Mouse (Mus musculus) regulatory T cell (primary cell): ENCODE measurements around the gene Spag9.
"Not testable (repeated sequence)": the region's sequence is repeated elsewhere in the genome, so short reads cannot be mapped to it uniquely, and the experiment has no call there.

ENCODE experiments used
- in situ Hi-C: fragments of 300-600 bp; cut with MboI, MseI; formaldehyde crosslinking; loops from one replicate; pipeline ENCODE4 v1.15.1; 2025; ENCODE audit warnings: high pct_unique_total_duplicates

Gene Spag9

DNA sequence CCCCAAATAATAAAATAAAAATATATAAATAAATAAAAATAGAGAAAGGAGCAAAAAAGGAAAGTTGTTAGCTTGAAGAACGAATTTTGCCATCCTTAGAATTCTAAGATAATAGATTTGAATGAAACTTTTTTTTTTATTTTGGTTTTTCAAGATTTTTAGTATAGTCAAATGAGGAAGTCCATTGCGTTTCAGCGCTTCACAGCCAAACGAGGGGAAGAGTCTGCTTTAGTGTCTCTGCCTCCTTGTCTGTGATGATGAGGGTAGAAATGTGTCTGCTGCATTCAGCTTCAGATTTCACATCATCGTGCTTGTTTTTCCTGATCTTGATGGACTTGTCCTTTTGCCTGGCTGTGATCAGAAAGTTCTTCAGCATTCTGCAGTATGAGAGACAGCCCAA is 10.6 kb upstream of the Spag9 start:
- in situ Hi-C loops: no loop called here

DNA sequence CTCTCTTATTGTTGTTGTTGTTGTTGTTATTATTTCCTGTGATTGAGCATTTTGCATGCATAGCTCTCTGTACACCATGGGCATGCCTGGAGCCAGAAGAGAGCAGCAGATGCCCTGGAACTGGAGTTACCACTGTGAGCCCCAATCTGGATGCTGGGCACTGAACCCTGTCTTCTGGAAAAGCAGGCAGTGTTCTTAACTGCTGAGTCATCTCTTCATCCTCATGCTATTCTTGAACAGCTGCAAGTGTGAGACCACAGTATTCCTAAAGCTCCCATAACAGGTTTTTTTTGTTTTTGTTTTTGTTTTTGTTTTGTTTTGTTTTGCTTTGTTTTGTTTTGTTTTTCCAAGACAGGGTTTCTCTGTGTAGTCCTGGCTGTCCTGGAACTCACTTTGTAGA is 9.6 kb upstream of the Spag9 start:
- in situ Hi-C loops: no loop called here

DNA sequence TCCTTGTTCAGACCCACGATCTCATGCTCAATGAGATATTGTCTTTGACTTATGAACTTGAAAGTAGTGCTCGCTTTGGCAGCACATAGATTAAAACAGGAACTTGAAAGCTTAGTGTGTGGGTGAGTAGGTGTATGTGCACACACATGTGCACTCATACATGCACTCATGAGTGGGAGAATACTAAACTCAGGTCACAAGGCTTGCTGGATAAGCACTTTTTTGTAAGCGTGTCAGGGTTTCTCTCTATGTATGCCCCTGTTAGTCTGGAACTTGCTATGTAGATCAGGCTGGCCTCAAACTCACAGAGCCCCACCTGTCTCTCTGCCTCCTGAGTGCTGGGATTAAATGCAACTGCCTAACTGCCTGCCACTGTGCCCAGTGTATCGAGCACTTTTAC is 8.9 kb upstream of the Spag9 start:
- in situ Hi-C loops: no loop called here

DNA sequence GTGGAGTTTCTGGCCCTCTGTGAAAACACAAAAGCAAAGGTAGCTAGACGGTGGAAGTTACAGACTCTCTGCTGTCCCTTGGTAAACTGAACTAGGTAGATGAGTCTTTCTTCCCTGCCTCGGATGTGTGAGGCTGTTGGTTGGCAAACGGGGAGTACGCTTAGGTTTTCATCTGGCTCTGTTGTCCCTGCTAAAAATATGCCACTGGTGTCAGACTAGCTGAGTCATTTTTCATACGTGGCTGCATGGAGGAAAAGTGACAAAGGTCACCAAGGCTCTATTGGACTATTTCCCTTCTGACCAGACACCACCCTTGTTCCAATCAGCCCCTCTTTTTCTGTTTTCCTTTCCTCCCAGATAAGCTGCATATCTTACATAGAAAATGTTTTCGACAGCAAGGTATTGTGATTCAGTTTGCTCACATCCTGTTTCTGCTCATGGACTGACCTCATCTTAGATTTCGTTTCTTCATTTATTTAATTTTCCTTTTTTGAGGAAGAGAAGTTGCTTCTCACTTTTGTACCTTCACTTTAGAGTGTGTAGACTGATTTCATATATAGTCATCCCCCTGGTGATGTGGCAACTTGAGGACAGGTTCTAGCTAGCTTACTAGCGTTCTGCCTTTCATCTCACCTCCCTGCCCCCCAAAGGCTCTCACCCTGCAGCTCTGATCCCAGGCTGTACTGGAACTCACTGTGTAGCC is 8.1 kb upstream of the Spag9 start:
- in situ Hi-C loops: no loop called here

DNA sequence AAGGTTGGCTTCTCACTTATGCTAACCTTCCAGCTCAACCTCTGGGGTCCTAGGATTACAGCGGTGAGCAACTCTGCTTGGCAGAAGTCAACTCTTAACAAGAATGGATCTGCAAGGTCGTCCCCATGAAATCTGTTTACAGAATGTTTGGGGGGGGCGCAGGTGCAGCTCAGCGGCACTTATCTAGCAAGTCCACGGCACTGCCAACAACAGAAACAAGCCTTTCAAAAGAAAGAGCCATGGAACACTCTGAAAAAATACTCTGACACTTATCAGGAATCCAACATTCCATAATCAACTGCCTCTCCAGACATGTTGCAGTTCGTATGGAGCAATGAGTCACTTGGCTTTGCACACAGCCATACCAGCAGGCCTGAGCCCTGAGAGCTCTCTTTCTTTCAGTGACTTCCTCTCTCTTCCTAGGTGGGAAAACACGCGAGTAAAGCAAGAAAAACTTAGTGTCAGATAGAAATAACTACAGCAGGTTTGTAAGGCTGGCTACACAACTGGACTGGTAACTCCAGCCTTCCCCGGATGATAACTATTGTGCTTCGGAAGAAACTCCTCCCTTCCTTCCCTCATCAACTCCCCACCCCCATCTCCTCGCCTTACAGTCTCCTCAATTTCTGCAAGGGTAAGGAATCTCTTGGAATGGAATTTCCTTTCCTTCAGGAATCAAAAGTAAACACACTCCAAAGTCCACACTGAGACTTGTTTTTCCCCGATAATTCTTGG is 7.4 kb upstream of the Spag9 start:
- in situ Hi-C loops: no loop called here

DNA sequence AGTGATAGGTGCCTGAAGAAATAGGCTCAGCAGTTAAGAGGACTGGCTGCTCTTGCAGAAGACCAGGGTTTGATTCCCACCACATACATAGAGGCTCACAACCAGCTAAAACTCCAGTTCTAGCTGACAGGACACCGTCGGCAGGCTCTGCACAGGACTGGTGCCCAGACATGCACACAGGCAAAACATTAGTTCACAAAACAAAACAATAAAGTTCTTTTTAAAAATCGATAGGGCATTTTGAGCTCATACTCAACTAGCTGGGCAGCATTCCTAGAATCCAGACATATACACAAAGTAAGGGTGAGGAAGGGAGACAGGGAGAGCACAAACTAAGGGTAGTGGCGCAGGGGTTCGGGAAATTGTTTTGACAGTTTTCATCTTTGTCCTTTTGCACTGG is 1.4 kb upstream of the Spag9 start:
- in situ Hi-C loops: no loop called here

DNA sequence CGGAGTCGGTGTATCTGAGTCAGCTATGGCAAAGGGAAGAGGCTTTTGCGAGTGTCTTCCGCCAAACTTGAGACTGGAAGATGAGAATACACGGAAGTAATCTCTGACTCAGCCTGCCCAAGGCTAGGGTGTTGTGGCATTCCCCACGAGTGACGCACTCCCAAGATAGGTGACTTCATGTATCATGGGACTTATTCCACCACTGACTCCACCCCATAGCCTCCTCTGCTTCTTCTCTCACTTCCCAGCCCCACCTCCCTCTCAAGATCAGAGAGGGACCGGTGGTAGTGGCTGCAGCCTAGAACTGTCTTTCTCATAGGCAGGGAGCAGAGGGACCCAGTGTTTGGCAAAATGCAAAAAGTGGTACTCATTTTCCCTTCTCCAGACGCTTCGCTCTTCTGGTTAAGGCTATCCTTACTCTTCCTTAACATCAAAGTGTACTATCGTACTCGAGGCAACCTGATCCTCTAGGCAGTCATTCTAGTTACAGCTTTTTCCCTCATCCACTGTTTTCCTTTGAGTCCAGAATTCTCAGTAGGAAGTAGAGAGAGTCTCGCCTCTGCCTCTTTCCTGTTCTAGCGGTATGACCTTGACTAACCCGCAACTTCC is 676 bp upstream of the Spag9 start:
- in situ Hi-C loops: no loop called here

DNA sequence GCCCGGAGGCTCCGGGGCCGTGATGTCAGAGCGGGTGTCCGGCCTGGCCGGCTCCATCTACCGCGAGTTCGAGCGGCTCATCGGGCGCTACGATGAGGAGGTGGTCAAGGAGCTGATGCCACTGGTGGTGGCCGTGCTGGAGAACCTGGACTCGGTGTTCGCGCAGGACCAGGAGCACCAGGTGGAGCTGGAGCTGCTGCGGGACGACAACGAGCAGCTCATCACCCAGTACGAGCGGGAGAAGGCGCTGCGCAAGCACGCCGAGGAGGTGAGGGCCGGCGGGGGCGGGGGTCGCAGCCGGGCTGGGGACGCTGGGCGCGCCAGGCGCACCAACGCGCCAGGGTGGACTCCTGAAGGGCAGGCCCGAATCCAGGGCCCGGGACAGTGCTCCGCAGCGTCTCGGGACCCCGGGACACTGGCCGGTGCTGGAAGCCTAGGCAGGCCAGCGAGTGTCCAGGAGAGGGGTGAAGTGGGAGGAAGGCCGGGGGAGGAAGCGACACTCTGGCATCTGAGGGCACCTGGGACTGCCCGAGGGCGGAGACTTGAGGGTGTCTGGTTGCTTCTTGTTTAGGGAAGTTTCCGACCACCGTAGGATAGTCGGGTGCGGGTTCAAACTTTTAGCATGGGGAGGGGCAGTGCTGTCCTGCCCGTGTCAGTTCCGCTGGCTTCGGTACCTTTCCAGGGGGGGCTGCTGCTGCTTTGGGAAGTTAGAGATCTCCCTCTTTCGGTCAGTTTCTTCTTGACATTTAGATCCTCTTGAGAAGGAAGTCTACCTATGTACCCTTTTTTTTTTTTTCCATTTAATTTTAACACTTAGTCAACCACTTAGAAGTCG is 632 bp downstream of the Spag9 start:
- in situ Hi-C loops: no loop called here

DNA sequence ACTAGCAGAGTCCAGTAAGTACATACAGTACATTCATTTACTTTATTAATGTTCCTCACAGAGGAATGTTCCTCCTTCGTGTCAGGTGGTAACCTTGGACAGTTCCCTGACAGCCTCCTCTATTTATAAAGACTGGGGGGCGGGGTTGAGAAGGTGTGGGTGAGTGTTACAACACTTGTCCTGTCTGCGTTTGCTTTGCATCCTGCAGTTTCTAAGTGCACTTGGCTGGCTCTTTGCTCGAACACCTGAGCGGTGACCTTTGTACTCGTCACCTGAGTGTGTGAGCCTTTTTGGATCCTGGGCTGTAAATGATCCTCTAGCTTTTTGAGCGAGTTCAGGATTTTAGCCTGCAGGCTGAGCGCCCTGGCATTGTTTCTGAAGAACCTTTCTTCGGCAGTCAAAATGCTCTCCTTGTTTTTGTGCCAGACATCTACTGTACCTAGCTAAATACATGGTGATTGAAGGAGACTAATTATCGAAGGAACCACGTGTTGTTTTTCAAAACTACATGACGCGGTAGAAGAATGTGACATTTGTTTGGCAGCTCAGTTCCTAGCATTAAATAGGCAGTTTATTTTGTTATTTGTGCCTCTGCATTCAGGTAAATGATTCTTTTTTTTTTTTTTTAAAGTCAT is 1.4 kb downstream of the Spag9 start:
- in situ Hi-C loops: no loop called here

DNA sequence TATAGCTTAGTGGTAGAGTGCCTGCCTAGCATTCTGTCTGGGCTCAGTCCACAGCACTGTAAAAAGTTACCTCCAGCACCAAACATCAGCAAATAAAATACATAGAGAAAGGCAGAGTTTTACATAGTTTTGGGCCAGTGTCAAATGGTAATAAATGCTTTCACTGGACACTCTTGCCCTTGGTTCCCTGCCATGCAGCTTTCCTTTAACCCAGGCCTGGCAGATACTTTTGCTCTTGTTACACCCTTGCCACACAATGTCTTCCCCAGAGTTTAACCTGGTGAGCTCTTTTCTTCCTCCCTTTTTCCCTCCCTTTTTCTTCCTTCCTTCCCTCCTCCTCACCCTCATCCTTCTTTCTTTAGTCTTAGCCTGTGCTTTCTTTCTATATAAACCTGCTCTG is 3.4 kb downstream of the Spag9 start:
- in situ Hi-C loops: no loop called here

DNA sequence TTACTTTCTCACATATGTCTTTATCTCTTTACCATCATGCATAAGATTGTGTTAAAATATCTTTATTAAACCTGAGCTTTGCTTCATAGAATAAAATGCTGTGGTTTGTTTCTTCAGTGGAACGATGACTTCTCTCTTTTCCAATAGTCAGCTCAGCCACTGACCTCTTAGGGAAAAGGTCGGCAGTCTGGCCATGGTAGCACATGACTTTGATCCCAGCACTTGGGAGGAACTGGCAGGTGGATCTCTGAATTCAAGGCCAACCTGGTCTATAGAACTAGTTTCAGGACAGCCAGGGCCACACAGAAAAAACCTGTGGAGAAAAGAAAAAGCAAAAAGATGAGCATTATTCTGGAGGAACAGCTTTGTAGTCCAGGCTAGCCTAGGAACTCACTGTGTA is 7.5 kb downstream of the Spag9 start:
- in situ Hi-C loops: loop anchor here (5.0 kb wide), 1 partner anchor 36 kb away; the partner anchor contains the start of genes Gm20390 and Nme1

DNA sequence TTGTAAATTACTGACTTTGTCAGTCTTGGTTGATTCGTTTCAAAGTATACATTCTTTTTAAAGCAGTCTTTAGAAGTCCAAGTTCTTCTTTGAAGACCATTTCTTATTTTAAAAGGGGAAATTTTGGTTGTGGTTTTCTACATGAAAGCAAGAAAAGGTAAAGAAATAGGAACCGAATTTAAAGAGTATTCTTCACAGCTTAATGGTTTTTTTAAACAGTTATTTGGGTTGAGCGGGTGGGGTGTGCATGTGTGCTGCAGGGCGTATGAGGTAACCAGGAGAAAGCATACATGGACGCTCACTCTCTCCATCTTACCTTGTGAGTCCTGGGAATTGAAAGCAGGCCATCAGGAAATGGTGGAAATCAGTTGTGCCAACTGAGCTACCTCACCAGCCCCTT is 23.2 kb downstream of the Spag9 start:
- in situ Hi-C loops: no loop called here

DNA sequence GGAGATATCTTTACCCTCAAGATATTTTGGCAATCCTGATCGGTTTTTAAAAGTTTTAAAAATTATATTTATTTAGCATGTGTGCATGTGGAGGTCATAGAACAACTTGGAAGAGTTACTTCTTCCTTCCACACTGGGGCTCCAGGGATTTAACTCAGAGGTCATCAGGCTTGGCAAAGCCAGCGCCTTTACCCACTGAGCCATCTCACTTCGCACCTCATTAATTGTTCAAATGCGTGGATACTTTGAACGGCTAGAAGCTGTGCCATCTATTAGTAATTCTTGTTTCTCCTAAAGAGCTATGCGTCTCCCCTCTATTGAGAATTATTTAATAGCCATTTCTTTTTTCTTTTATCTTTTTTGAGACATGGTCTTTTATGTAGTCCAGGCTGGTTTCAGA is 24.5 kb downstream of the Spag9 start:
- in situ Hi-C loops: no loop called here

DNA sequence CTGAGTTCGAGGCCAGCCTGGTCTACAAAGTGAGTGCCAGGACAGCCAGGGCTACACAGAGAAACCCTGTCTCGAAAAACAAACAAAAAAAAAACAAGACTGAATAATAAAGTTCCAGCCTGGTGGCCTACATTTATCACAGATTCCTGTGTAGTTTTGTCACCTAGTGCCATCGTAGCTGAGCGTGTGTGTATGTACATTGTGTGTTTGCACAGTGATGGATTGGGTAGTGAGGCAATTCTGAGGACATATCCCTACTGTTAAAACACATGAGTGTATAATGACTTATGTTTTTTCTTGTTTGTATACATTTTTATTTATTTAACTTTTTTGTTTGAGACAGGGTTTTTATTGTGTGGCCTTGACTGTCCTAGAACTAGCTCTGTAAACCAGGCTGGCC is 30.4 kb downstream of the Spag9 start:
- in situ Hi-C loops: no loop called here

DNA sequence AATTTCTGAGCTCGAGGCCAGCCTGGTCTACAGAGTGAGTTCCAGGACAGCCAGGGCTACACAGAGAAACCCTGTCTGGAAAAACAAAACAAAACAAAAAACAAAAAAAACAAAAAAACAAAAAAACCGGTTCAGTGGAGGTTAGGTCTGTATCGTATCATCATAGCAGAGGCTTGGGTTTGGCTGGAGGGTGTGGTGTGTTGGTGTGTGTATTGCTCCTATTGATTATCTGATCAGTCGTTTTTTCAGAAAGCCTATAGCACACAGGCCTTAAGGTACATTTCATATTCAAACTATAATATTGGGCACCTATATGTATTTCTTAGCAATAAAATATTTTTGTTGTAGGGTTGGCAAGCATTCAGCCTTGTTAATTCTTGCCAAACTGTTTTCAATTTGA is 36.2 kb downstream of the Spag9 start:
- in situ Hi-C loops: no loop called here

DNA sequence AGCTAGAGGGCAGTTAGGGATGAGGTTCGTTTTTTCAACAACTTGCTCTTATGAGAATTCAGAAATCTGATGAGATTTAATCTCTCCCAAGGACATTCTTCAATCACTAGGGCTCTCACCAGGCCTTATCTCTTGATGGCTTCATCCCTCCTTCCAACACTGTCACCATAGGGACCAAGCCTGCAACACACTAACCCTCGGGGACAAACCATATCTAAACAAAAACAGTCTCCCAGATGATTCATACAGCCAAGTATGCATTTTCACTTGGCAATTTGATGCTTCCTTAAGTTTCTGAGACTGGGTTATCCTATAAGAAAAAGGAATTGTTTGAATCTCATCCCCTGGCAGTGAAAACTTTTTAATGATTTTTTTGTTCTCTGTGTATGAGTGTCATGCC is 37.1 kb downstream of the Spag9 start:
- in situ Hi-C loops: no loop called here

DNA sequence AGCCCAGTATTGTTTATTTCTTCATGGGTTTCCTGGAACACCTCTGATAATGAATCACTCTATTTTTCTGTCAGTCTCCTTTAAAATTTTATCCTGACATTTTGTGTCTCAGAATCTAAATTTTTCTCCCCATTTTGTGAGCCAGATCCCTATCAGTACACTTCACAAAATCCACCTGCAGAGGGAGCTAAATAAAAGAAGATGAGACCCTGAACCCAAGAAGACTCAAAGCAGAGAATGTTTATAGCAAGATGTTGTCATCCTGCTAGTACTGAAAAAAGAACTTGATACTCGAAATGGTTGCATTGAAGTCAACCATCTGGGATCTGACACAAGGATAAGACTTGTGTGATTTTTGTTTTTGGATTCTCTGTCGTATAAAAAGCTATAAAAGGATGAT is 40.1 kb downstream of the Spag9 start:
- in situ Hi-C loops: no loop called here

DNA sequence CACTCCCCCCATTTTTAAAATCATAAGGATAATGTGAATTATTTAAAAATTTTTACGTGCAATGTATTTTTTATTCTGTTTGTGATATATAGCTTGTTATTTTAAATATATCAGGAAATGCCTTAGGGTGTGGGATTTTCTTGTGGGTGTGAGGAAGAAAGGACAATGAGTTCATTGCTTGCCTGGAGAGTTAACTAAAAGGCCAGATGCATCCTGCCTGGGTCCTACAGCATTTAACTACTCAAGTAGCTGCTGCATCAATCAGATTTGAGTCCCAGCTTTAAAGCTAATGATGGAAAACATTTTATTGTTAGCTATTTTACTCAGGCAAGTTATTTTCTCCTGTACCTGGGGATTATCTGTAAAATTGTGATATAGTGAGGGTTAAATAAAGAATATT is 45.6 kb downstream of the Spag9 start:
- in situ Hi-C loops: no loop called here

DNA sequence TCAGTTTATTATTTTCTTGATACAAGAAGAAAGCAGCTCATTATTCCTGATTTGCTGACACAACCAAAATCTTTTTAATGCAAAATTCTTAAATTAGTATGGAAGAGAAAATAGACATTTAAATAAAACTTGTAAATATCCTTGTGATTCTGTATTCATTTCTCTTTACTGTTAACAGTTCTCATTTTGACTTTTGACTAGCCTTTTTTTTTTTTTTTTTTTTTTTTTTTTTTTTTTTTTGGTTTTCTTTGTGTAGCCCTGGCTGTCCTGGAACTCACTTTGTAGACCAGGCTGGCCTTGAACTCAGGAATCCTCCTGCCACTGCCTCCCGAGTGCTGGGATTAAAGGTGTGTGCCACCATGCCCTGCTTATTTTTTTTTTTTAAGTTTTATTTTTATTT is 46.4 kb downstream of the Spag9 start:
- in situ Hi-C loops: not testable (repeated sequence)

DNA sequence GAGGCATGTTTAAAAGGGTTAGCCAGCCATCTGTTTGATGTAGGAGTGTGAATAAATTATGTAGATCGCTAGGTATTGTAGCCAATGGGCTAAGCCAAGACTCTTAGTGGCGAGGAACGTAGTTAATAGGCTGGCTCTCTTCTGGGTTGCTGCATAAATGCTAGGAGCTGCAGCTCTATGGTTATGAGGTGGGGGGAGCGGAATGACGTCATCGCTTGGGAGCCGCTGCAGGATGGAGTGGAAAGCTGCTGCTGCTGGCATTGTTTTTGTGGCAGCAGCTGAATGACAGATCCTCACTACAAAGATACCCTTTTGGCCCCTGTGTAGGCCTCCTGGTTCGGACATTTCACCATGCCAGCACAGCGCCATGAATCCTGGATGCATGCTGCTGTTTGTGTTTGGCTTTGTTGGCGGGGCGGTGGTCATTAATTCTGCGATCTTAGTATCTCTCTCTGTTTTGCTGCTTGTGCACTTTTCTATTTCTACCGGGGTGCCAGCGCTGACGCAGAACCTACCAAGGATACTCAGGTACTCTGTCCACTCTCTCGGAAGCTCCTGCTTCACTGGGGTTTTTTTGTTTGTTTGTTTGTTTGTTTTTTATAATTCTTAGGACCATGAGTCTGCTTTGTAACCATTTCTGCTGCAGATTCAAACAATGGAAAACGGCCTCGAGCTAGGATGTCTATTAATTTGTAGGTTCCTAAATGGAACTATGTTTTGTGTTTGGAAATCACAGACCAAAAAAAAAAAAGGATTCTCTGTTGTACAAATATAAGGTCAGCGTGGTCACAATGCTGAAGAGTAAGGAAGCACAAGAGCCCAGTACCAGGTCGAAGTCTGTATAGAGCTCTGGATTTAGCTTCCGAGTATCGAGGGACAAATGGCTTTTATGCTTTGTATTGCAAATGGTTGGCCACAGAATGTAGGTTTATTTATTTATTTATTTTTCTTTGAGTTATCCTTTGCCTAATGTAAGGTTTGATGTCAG is 48.4 kb downstream of the Spag9 start:
- in situ Hi-C loops: no loop called here

DNA sequence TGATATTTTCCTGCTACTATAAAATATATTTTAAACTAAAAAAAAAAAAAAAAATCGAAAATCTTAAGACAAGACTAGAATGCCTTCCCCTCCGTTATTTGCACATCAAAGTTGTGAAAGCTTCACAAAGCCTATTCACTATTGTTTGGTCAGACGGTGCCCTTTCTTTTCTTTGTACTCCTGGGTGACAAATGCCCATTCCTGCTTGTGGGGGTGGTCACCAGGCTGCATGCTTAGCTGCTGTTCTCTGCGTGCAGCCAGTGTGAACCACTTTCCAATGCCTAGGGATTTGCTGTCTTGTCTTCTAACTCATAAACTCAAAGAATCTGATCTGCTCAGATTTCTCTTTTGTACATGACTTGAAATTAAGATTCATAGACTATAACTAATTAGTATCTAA is 49.1 kb downstream of the Spag9 start:
- in situ Hi-C loops: no loop called here
